Mouse (Mus musculus) left cerebral cortex, adult 8-10 months (tissue): ENCODE data around the gene Vps26a. TPM values are rescaled to one million over a fixed set of nuclear protein-coding genes. Genes with fewer than 3 reads are reported as not detected.

Experiments
- DNase-seq, 2 experiments: peaks; one replicate each; pipeline ENCODE4 v3.0.0; 2022; ENCODE audit warnings: low spot score in 2 of 2
- total RNA-seq, 4 experiments: library from RNA; stranded (reverse); gene quantifications; 2 replicates each; pipeline ENCODE4 v1.2.4; 2022

The Vps26a gene
- 10 to 100 TPM; 47.3 to 54.9 (median 51.6) TPM for total RNA-seq

- peak; percentile 94 to 98 for DNase-seq
Measured at GRCm38 (mm10) chr10:62486618-62487415, at the start of gene Vps26a. Gene Vps26a (minus strand): TSS chr10:62486805.

- no peak for DNase-seq
Measured at GRCm38 (mm10) chr10:62534509-62534908, 47.9 kb upstream of the Vps26a start.

GRCm38 (mm10) chr10:62532832-62533231 is 46.2 kb upstream of the Vps26a start:
- no peak for DNase-seq

DNA sequence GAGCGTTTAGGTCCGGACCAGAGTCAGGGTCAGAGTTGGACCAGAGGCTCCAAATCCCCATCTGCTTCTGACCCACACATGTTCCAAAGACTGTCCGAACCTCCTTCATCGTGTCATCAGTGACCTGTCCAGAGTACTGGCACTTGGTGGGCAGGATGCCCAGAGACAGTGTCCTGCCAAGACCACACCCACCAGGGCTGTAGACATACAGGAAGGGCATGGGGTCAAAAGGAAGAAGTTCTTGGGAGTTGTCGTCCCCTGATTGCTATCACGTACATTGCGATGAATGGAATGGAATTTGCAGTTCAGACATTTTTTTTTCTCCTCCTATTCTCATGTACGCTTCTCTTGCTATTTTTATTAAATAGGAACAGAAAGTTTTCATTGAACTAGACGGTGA is 43.6 kb upstream of the Vps26a start:
- no peak for DNase-seq

DNA sequence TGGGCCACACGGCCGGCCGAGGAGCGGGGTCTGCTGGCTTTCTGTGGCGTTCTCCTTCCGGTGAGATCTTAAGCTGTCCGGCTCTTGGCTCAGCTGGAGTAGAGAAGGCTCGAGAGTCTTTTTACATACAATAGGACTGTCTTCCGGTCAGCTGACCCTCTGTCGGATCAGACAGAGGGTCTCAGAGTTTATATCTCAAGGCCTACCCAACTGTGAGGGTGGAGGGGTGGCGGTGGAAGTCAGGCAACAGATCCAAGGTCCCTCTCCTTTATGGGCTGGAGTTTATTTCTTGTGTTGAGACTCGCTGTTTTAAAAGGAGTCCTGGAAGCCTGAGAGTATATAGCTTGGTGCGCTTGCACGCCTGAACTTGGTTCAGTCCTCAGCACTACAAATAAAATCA is 40.7 kb upstream of the Vps26a start, which contains the start of gene Srgn:
Gene Srgn, minus strand, starts transcription at position 101 of the 400 bp plus-strand sequence.
- no peak for DNase-seq

DNA sequence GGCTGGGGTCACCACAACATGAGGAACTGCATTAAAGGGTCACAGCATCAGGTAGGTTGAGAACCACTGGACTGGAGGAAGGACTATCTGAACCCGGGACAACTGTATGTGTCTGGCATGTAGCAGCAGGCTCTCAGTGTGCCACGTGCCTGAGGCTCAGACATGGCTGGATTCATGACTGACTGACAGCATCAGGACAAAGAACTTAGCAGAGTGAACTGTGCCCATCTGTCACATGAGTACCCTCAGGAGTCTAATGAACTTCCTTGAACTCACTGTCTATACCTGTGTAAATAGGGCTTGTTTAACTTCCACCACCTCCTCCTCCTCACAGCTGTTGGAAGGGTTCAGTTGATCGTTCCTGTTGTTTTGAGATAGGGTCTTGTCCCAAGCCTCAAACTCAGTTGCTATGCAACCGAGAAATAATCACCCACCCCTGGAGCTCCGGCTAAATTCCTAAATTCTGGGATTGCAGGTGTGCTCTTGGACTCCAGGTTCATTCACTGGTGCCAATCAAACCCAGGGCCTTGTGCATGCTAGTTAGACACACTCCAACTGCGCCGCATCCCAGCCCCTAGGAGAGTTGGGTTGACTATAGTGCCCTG is 35.8 kb upstream of the Vps26a start:
- no peak for DNase-seq

DNA sequence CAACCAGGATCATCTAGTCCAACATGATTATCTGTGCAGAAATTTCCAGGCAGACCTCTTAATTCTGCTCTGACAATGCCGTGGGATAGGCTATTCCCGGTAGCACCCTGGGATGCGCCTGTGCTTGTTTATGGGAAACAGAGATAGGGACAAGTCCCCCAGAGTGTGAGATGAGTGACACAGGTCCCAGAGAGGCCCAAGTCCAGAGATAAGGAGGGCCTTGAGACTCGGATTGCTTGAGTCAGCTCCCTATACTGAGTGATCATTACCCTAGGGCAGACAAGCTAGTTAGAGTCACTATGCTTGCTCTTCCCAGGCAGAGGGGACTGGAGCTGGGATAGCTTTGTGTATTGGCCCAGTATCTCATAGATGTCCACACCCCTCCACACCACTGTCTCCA is 35.2 kb upstream of the Vps26a start:
- no peak for DNase-seq

GRCm38 (mm10) chr10:62520911-62521310 is 34.3 kb upstream of the Vps26a start:
- DNase-seq: no peak

GRCm38 (mm10) chr10:62517511-62517910 is 30.9 kb upstream of the Vps26a start:
- no peak for DNase-seq

DNA sequence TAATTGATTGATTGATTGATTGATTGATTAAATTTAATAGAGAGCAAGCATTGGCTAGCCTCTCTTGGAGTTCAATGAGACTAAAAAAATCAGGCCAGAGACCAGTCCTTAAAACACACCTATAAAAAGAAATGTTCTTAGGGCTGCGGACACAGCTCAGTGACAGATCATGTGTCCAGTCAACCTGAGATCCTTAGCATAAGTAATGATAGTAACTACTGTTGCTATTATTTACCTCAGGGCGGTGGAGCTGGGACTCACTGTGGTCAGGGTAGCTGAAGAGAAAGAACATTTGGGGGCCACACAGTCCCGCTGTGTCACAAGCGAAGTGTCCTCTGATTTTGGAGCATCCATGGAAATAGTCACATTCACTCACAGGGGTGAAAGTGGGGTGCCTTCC is 26.2 kb upstream of the Vps26a start:
- DNase-seq: no peak

DNA sequence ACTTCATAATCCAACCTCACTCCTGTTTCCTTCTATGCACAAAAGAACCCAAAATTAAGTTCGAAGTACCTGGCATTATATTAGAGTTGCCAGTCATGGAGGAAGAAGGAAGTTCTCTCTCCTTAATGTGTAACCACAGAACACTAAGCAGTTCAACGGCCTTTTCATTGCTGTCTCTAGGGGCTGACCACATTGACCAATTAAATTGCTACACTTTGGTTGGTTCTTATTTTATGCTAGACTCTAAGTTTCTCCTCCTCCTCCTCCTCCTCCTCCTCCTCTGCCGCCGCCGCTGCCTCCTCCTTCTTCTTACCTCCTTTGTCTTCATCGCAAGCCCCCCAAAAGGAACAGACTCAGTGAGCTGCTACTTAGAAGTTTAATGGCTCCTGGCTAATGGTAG is 24.9 kb upstream of the Vps26a start:
- DNase-seq: no peak

DNA sequence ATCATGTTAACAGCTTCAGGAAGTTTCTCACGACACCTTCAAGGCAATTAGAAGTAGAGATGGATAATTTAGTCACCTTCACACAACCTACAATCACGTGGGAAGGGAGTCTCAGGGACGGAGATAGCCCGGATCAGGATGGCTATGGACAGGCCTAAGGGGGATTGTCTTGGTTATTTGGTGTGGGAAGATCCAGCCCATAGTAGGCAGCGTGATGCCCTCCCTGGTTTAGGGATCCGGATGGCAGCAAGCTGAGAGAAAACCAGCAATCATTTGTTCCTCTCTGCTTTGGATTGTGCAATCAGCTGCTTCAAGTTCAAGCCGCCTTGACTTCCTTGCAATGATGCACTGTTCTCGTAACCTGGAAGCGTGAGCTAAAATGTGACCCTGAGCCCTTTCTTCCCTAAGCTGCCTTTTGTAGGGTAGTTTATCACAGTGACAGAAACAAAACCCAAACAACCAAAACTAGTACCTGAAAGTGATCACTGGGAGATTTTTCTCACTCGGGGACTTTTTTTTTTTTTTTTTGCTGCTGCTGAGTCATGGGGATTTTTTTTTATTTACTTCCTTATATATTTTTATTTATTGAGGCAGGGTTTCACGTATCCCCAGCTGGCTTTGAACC is 22.5 kb upstream of the Vps26a start:
- DNase-seq: no peak

DNA sequence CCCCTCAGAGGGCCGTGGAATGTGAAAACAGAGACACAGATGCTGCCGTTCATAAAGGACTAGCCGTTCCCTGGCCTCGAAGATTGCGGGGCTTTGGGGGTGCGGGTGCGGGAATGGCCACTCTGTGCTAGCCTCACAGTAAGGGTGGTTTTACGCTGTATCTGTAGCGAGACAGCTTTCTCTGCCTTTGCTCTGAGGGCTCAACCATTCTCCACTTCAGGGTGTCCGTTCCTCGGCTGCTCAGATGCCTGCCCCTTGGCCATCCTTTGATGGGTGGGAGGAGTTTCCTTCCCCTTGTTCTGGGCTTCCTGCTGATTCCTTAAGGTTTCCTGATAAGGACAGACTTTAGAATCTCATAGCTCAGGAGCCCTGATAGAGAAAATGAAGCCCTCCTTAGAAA is 21.9 kb upstream of the Vps26a start:
- DNase-seq: no peak

- no peak for DNase-seq
Measured at GRCm38 (mm10) chr10:62507591-62508308, 21.1 kb upstream of the Vps26a start.

- no peak for DNase-seq
Measured at GRCm38 (mm10) chr10:62507071-62507470, 20.5 kb upstream of the Vps26a start.

GRCm38 (mm10) chr10:62506019-62506556 is 19.5 kb upstream of the Vps26a start:
- DNase-seq: no peak

GRCm38 (mm10) chr10:62505224-62505983 is 18.8 kb upstream of the Vps26a start:
- no peak for DNase-seq

DNA sequence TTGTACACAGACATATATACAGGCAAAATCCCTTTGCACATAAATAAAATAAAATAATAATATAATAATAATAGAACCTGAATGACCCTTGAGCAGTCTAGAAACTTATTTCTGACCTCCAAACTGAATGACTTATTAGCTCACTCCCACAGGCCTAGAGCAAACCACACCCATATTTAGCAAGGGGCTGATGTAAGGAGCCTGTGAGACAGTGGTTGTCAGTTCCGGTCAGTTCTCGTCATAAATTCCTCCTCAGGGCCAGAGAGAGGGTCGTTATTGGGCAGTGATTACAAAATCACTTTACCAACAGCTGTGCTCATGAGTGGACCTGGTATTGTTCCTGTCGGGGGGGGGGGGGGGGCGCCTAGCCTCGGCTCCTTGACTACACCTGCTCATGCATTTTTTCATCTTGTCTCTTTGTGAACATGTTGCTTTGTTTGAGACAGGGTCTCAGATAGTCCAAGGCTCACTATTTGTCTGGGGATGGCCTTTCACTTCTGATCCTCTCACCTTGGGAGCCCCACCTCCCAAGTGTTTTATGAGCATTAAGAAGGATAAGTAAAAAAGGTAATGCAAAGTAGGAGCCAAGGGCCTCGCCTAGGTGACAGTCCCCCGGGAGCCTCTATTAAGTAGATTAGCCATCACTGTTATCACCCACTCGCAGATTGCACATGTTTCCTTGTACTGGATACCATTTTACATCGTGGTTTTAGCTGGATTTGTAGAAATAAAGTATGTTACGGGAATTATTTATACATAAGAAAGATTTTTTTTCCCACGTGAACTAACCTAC is 17.4 kb upstream of the Vps26a start:
- no peak for DNase-seq

DNA sequence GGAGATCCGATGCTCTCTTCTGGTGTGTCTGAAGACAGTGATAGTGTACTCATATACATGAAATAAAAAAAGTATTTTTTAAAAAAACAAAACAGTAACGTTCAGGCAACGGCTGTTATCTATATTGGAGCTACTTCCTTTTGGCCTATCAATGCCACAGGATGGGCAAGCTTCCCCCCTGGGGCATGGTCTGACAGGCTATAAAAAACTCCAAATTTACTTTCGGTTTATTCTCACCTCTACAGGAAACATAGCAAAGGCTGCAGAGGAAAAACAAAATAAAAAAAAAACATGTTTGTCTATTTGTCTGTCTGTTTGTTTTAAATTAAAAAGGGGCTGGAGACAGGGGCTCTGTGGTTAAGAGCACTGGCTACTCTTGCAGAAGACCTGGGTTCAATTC is 16.7 kb upstream of the Vps26a start:
- no peak for DNase-seq

DNA sequence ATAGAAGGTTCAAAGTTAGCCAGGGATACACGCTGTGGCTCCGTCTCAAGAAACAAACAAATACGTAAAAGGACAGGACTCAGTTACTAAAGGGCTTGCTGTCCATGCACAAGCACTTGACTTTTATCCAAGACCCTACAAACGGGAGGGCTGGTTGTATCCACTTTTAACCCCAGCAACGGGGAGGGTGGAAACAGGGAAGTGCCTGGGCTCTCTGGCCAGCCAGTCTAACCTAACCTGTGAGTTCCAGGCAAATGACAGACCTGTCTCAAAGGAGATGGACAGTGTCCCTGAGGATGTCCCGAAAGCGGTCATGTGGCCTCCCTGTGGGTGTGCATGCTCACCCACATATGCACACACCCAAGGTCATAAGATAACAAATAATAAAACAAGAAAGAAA is 15.3 kb upstream of the Vps26a start:
- DNase-seq: no peak
